Mouse (Mus musculus) hindbrain, embryonic 16.5 days (tissue): ENCODE results near the gene Dock6. TPM values are rescaled to one million over a fixed set of nuclear protein-coding genes. Genes with fewer than 3 reads are reported as not detected.

Experiments
- ATAC-seq: fragments of 200-750 bp; cut with Nextera tagmentation; 2 replicates; pipeline ENCODE4 v1.8.0; 2017; ENCODE audit warnings: moderate TSS enrichment, moderate library complexity
- H3K27ac ChIP-seq: fragments of 300-500 bp; sonication (generic); 2 replicates; pipeline ENCODE4 v1.5.1; 2014; ENCODE audit warnings: low read depth, mild to moderate bottlenecking, control low read depth, low read length, moderate library complexity
- H3K27me3 ChIP-seq: fragments of 300-500 bp; sonication (generic); replicated peaks from 2 replicates; pipeline ENCODE4 v1.6.1; 2014; ENCODE audit warnings: low read length; ENCODE audit not compliant: control insufficient read depth, insufficient read depth
- H3K36me3 ChIP-seq: fragments of 300-500 bp; sonication (generic); 2 replicates; pipeline ENCODE4 v1.6.1; 2014; ENCODE audit warnings: mild to moderate bottlenecking, low read length, moderate library complexity, mixed read lengths; ENCODE audit not compliant: control insufficient read depth, insufficient read depth
- H3K4me1 ChIP-seq: fragments of 300-500 bp; sonication (generic); 2 replicates; pipeline ENCODE4 v1.6.1; 2014; ENCODE audit warnings: low read depth, low read length; ENCODE audit not compliant: control insufficient read depth, insufficient read depth
- H3K4me2 ChIP-seq: fragments of 300-500 bp; sonication (generic); 2 replicates; pipeline ENCODE4 v1.6.1; 2014; ENCODE audit warnings: mild to moderate bottlenecking, low read length, control low read depth, moderate library complexity
- H3K4me3 ChIP-seq: fragments of 300-500 bp; sonication (generic); 2 replicates; pipeline ENCODE4 v1.5.1; 2014; ENCODE audit warnings: mild to moderate bottlenecking, low read length, control low read depth, moderate library complexity
- H3K9ac ChIP-seq: fragments of 300-500 bp; sonication (generic); 2 replicates; pipeline ENCODE4 v1.6.1; 2014; ENCODE audit warnings: low read depth, mild to moderate bottlenecking, control low read depth, low read length, moderate library complexity
- H3K9me3 ChIP-seq: fragments of 300-500 bp; sonication (generic); 2 replicates; pipeline ENCODE4 v1.6.1; 2014; ENCODE audit warnings: mild to moderate bottlenecking, low read length, moderate library complexity; ENCODE audit not compliant: control insufficient read depth
- WGBS: fragments of 180-500 bp; shearing (Covaris S2); extraction: QIAGEN DNeasy Blood & Tissue Kit; methylation state at CpG from one replicate; pipeline ENCODE4 v1.1.7; 2014; 5-methylcytosine and 5-hydroxymethylcytosine counted together
- polyA plus RNA-seq: library from polyadenylated mRNA; unstranded; fragments of >200 nt; fragmentation: Nextera tagmentation; extraction: Ambion mirVana; gene quantifications from 2 replicates; pipeline ENCODE4 v1.2.1, GENCODE M21; 2015

The Dock6 gene
- polyA plus RNA-seq, 1 experiment from 2014 or later, result 16.0 TPM

DNA sequence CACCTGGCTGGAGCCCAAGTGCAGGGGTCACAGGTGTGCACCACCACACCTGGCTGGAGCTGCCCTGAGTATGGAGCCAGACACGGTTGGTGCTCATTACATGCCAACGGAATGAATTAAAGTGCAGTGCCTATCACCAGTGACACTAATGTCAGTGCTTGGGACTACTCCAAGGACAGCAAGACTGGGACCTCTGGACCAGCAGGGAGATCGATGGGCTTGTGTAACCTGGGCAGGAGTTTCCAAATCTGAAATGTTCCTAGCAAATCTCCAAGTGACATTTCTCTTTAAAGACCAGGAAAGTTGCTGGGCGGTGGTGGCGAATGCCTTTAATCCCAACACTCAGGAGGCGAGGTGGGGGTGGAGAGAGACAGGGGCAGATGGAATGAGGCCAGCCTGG is 29.7 kb downstream of the Dock6 start:
- Histone ChIP-seq H3K4me3 (no peak overlapping the region), H3K4me2 (no peak overlapping the region), H3K27ac (no peak overlapping the region), H3K9ac (no peak overlapping the region), H3K9me3 (no peaks in the 10 kb centered on the region), H3K27me3 (no peaks in the 10 kb centered on the region), H3K36me3 (no peaks in the 10 kb centered on the region), H3K4me1 (no peaks in the 10 kb centered on the region)
- no peak for ATAC-seq
- 84% methylated on average over 6 of the region's 6 CpGs for WGBS

DNA sequence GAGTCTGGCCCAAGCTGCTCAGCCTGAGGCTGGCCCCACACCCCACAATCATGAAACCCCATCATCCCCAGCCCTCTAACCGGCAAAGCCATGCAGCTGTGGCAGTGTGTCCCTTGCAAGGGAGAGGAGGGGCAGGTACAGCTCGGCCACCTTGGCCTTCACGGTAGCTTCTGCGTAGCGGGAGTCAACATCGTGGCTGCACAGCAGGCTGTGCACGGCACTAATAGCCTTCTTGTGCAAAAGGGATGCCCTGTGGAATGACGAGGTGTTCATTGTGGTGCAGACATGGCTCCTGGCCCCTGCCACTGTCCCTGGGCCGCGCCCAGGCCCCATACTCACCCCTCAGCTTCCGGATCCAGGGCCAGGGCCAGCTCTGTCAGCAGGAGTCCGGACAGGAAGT is 32.3 kb downstream of the Dock6 start:
- no peaks in the 10 kb centered on the region for H3K9me3 ChIP-seq
- H3K9ac ChIP-seq, result no peak overlapping the region
- ATAC-seq, result no peak
- 84% methylated on average over 12 of the region's 12 CpGs for WGBS
- no peak overlapping the region for H3K4me2 ChIP-seq
- no peaks in the 10 kb centered on the region for H3K27me3 ChIP-seq
- H3K36me3 ChIP-seq, result no peaks in the 10 kb centered on the region
- no peak overlapping the region for H3K4me3 ChIP-seq
- no peak overlapping the region for H3K27ac ChIP-seq
- no peaks in the 10 kb centered on the region for H3K4me1 ChIP-seq

DNA sequence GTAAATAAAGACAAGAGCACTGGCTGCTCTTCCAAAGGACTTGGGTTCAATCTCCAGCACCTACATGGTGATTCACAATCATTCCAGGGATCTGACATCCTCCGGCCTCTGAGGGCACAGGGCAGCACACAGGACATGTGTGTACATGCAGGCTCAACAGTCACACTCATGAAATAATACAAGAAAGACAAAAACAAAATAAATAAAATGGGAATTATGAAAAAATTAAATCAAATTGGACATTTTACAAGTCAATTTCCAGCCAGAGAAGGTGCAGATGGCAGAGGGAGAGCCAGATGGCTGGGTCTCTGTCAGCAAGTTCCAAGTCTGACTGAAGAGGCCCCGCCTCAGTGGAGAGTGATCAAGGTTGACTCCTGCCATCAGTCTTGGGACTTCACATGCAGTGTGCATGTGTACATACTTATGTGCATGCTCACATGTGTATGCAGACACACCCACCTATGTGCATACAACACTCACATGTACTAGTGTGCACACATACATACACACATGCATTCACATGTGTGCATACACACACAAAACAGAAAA is 33.2 kb downstream of the Dock6 start:
- Histone ChIP-seq H3K9me3 (no peaks in the 10 kb centered on the region), H3K27me3 (no peaks in the 10 kb centered on the region), H3K4me2 (no peak overlapping the region), H3K27ac (no peak overlapping the region; the same call in 1 of the 2 replicates), H3K9ac (no peak overlapping the region), H3K4me3 (no peak overlapping the region), H3K36me3 (no peaks in the 10 kb centered on the region), H3K4me1 (no peaks in the 10 kb centered on the region)
- WGBS, result 91% methylated on average over 2 of the region's 2 CpGs
- no peak for ATAC-seq

DNA sequence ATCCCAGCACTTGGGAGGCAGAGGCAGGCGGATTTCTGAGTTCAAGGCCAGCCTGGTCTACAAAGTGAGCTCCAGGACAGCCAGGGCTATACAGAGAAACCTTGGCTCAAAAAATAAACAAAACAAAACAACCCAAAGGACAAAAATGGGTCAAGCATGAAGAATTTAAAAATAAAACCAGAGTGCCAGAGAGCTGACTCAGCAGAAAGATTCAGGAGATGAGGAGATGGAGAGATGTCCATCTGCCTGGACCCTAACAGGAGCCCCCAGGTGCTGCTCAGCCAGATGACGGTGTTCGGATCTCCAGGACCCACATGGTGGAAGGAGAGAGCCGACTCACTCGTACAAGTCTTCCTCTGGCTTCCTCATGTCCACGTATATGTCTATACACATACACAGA is 33.9 kb downstream of the Dock6 start:
- Histone ChIP-seq H3K4me3 (no peak overlapping the region), H3K4me1 (no peaks in the 10 kb centered on the region), H3K4me2 (no peak overlapping the region), H3K27me3 (no peaks in the 10 kb centered on the region), H3K36me3 (no peaks in the 10 kb centered on the region), H3K27ac (no peak overlapping the region; the same call in 1 of the 2 replicates), H3K9ac (no peak overlapping the region), H3K9me3 (no peaks in the 10 kb centered on the region)
- ATAC-seq, result no peak
- WGBS, result 92% methylated on average over 6 of the region's 6 CpGs

DNA sequence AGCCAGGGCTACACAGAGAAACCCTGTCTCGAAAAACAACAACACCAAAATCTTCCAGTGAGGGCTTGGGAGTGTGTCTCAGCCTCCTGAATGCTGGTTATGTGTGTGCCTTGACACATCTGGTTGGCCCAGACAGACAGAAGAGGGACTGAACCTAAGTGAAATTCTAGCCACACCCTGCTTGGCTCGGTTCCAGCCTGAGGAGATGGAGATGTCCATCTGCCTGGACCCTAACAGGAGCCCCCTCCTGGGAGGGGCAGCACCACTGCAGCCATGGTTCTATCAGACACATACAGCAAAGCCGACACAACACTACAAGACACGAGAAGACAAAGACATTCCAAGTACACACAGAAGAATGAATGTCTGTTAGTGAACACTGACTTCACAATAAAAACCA is 34.3 kb downstream of the Dock6 start:
- H3K4me3 ChIP-seq, result no peak overlapping the region
- 73% methylated on average over 4 of the region's 4 CpGs for WGBS
- no peak overlapping the region for H3K27ac ChIP-seq
- H3K4me2 ChIP-seq, result no peak overlapping the region
- no peak for ATAC-seq
- H3K36me3 ChIP-seq, result no peaks in the 10 kb centered on the region
- H3K27me3 ChIP-seq, result no peaks in the 10 kb centered on the region
- no peaks in the 10 kb centered on the region for H3K4me1 ChIP-seq
- H3K9me3 ChIP-seq, result no peaks in the 10 kb centered on the region
- H3K9ac ChIP-seq, result no peak overlapping the region

DNA sequence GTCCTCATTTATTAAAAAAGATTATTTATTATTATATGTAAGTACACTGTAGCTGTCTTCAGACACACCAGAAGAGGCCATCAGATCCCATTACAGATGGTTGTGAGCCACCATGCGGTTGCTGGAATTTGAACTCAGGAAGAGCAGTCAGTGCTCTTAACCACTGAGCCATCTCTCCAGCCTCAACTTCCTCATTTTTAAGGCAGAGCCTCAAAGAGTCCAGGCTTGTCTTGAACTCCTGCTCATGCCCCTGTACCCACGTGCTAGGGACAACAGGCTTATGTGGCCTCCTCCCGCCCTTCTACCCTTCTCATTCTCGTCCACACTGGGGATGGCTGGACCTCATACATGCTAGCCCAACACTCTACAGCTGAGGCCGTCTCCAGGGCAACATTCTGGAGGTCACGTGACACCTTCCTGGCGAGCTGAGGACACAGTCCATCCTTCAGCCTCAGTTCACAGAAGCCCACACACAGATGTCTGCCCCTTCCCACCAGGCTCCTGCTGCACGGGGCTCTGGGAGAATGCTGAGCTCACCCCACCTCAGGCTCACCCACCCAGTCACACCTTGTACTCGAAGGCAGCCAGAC is 35.6 kb downstream of the Dock6 start:
- WGBS, result 66% methylated on average over 9 of the region's 9 CpGs

DNA sequence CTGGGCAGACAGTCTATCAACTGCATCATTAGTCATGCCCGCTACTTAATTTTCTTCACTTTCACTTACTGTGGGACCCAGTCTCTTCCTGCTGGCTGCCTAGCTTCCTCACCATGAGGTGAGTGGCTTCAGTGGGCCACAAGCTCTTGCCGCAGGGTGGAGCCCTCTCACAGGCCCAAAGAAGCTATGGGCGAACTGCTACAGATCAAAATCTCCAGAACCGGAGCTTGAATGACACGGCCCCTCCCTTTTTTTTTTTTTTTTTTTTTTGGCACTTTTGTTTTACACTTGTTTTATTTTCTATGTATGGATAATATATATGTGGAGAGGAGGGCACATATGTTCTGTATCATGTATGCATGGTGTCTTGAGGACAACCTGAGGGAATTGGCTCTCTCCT is 41.3 kb downstream of the Dock6 start:
- no peak overlapping the region for H3K4me3 ChIP-seq
- H3K27ac ChIP-seq, result no peak overlapping the region
- H3K9me3 ChIP-seq, result no peaks in the 10 kb centered on the region
- no peaks in the 10 kb centered on the region for H3K36me3 ChIP-seq
- ATAC-seq, result no peak
- no peaks in the 10 kb centered on the region for H3K27me3 ChIP-seq
- H3K4me2 ChIP-seq, result no peak overlapping the region
- no peaks in the 10 kb centered on the region for H3K4me1 ChIP-seq
- no peak overlapping the region for H3K9ac ChIP-seq
- 94% methylated on average over 5 of the region's 5 CpGs for whole genome bisulfite sequencing

More for the DNA sequence above, 35.6 kb downstream of the Dock6 start:
- Histone ChIP-seq H3K4me2 (no peak overlapping the region), H3K9me3 (no peaks in the 10 kb centered on the region), H3K36me3 (no peaks in the 10 kb centered on the region), H3K9ac (no peak overlapping the region), H3K4me1 (no peaks in the 10 kb centered on the region), H3K4me3 (no peak overlapping the region), H3K27ac (no peak overlapping the region), H3K27me3 (no peaks in the 10 kb centered on the region)
- ATAC-seq, result no peak

DNA sequence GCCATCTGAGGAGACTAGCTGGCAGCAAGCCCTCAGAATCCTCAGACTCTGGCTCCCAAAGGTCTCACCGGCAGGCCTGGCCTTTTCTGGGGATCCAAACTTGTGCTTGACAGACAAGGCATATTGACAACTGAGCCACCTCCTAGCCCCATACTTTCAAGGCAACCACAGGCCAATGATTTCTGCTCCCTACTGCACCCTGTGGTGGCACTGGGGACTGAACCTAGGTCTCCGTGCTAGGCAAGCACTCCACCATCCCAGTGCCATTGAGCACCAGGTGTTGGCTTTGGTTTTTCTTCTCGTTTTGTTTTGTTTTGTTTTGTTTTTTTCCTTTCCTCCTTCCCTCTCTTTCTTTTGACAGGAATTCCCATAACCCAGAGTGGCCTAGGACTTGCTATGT is 43.9 kb downstream of the Dock6 start:
- Histone ChIP-seq H3K36me3 (no peaks in the 10 kb centered on the region), H3K4me3 (no peak overlapping the region), H3K27me3 (no peaks in the 10 kb centered on the region), H3K27ac (no peak overlapping the region), H3K9me3 (no peaks in the 10 kb centered on the region), H3K4me1 (no peaks in the 10 kb centered on the region), H3K9ac (no peak overlapping the region), H3K4me2 (no peak overlapping the region)
- WGBS, result 61% methylated on average over 3 of the region's 3 CpGs
- ATAC-seq, result no peak

DNA sequence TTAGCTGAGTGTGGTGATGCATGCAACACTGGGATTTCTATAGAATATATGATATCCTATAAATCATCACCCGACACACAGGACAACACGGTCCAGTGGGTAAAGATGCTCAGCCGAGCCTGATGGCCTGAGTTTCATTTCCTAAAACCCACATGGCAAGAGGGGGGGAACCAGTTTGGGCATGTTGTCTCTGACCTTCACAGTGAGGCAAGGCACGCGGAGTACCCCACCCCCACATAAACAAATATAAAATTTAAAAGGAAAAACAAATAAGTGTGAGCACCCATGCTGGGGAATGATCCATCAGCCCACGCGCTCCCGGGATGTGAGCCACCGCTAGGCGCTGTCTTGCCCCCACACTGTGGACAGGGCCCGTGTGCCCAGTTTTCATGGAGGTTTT is 45.5 kb downstream of the Dock6 start:
- WGBS, result 78% methylated on average over 11 of the region's 11 CpGs
- Histone ChIP-seq H3K9me3 (no peaks in the 10 kb centered on the region), H3K4me1 (no peaks in the 10 kb centered on the region), H3K27me3 (no peaks in the 10 kb centered on the region), H3K9ac (no peak overlapping the region), H3K27ac (no peak overlapping the region), H3K4me2 (no peak overlapping the region), H3K36me3 (no peaks in the 10 kb centered on the region), H3K4me3 (no peak overlapping the region)
- ATAC-seq, result no peak
